8 mouse cellular contexts compared by ENCODE assay signal in genomic region chr10:74937003-74937790, GRCm38 (mm10). TPM values are rescaled to one million over a fixed set of nuclear protein-coding genes. Genes with fewer than 3 reads are reported as not detected.
DNase-seq lines count a peak whose midpoint lies in the region; ATAC-seq and TF ChIP-seq lines count a peak whose summit lies in the region.

No protein-coding gene starts in this region.

- no peak overlapping the region for H3K4me3 ChIP-seq in cerebellum, adult 2 months (replicated peaks; ENCODE audit: insufficient read depth, low read depth, low read length)
- no peak overlapping the region for H3K4me3 ChIP-seq in hindbrain, embryonic 13.5 days
- H3K4me3 ChIP-seq in lung, embryonic 14.5 days (ENCODE audit: low read depth, low read length), result no peak overlapping the region

- ATAC-seq in hindbrain, embryonic 13.5 days (ENCODE audit: low FRiP score), result peak; percentile 62
- peak; percentile 63; the same call in 1 of the 2 replicates for ATAC-seq in lung, embryonic 14.5 days (ENCODE audit: insufficient read depth)

- no peak overlapping the region for H3K4me2 ChIP-seq in hindbrain, embryonic 13.5 days
- H3K4me2 ChIP-seq in lung, embryonic 14.5 days, result no peak overlapping the region

- no peaks in the 10 kb centered on the region for H3K36me3 ChIP-seq in hindbrain, embryonic 13.5 days
- no peaks in the 10 kb centered on the region for H3K36me3 ChIP-seq in lung, embryonic 14.5 days (ENCODE audit: insufficient read depth)

- no peak overlapping the region for H3K9ac ChIP-seq in hindbrain, embryonic 13.5 days
- H3K9ac ChIP-seq in lung, embryonic 14.5 days, result no peak overlapping the region

- H3K27ac ChIP-seq in cerebellum, adult 2 months (ENCODE audit: insufficient read depth, low read length), result no peak overlapping the region
- no peak overlapping the region for H3K27ac ChIP-seq in hindbrain, embryonic 13.5 days
- H3K27ac ChIP-seq in lung, embryonic 14.5 days (ENCODE audit: low read depth), result no peak overlapping the region

- no peaks in the 10 kb centered on the region for H3K9me3 ChIP-seq in hindbrain, embryonic 13.5 days
- H3K9me3 ChIP-seq in lung, embryonic 14.5 days (ENCODE audit: low read depth, low read length), result no peaks in the 10 kb centered on the region

- H3K4me1 ChIP-seq in cerebellum, adult 2 months (ENCODE audit: control insufficient read depth, insufficient read depth, low read length), result no peaks in the 10 kb centered on the region
- 0 out of 2 replicates have a peak, but pooled peaks cover 4% of the 10 kb centered on the region for H3K4me1 ChIP-seq in hindbrain, embryonic 13.5 days (replicated peaks)
- H3K4me1 ChIP-seq in lung, embryonic 14.5 days (ENCODE audit: insufficient read depth), result no peaks in the 10 kb centered on the region

- no peaks in the 10 kb centered on the region for H3K27me3 ChIP-seq in cerebellum, adult 2 months (ENCODE audit: control insufficient read depth, insufficient read depth, low read length)
- no peaks in the 10 kb centered on the region for H3K27me3 ChIP-seq in hindbrain, embryonic 13.5 days
- H3K27me3 ChIP-seq in lung, embryonic 14.5 days (ENCODE audit: insufficient read depth, low read length), result no peaks in the 10 kb centered on the region

- TF ChIP-seq CTCF in cerebellum, adult 2 months (IDR thresholded peaks at IDR 0.05; ENCODE audit: borderline replicate concordance, insufficient read depth, low read depth, low read length), result peak; percentile 90
- TF ChIP-seq CTCF in lung, embryonic 14.5 days (IDR thresholded peaks at IDR 0.05; ENCODE audit: low read depth), result peak; percentile 91

- peak; percentile 30 to 33 for DNase-seq in cerebellum, adult 2 months
- no peak for DNase-seq in cerebellum, adult 9-10 months
- DNase-seq in thymus, postnatal 25 days, result peak; percentile 11
- DNase-seq in thymus, adult 18-20 months, result no peak
- peak; percentile 77 for DNase-seq in lung, embryonic 14.5 days
- DNase-seq in retina, postnatal 1 day, result peak; percentile 72
- no peak for DNase-seq in thymus, postnatal 14 days

- no peak for TF ChIP-seq POLR2A in cerebellum, adult 2 months (IDR thresholded peaks at IDR 0.05; ENCODE audit: borderline replicate concordance, insufficient read depth, low read length)

- WGBS in cerebellum, adult 2 months, result 84% methylated on average over 10 of the region's 10 CpGs
- WGBS in hindbrain, embryonic 13.5 days, result 83% methylated on average over 10 of the region's 10 CpGs
- 71% methylated on average over 10 of the region's 10 CpGs for WGBS in lung, embryonic 14.5 days

RNA-seq across cellular contexts. Expression of gene Gnaz, which starts 29.8 kb away (rescaled TPM):
- 41.0 and 44.1 TPM in 2 replicates for polyA plus RNA-seq in cerebellum, adult 2 months (2012; rRNA removed)
- polyA plus RNA-seq in hindbrain, embryonic 13.5 days (2015; fragmentation: Nextera tagmentation; extraction: Ambion mirVana), result 45.1 and 46.6 TPM in 2 replicates
- polyA plus RNA-seq in lung, embryonic 14.5 days (2014; fragmentation: Nextera tagmentation; extraction: Ambion mirVana), result 2.9 and 3.2 TPM in 2 replicates

Comparison
In these comparisons a context has a peak if more than half of its experiments do, and no peak if none do; other contexts are left out.
1. DNase-seq: peak in cerebellum, adult 2 months (2 of 2), thymus, postnatal 25 days (single experiment), lung, embryonic 14.5 days (single experiment) and retina, postnatal 1 day (single experiment); none in cerebellum, adult 9-10 months (single experiment), thymus, adult 18-20 months (0 of 2) and thymus, postnatal 14 days (single experiment).
2. RNA of gene Gnaz, which starts 29.8 kb away (polyA plus RNA-seq): 45.1 to 46.6 TPM in hindbrain, embryonic 13.5 days and 41.0 to 44.1 TPM in cerebellum, adult 2 months; 2.9 to 3.2 TPM in lung, embryonic 14.5 days; every median in the first group is over 10 times any median in the second.